Mouse (Mus musculus): ENCODE results near the gene Esp23.
"Not testable (repeated sequence)": the region's sequence is repeated elsewhere in the genome, so short reads cannot be mapped to it uniquely, and the experiment has no call there.

Gene Esp23

DNA sequence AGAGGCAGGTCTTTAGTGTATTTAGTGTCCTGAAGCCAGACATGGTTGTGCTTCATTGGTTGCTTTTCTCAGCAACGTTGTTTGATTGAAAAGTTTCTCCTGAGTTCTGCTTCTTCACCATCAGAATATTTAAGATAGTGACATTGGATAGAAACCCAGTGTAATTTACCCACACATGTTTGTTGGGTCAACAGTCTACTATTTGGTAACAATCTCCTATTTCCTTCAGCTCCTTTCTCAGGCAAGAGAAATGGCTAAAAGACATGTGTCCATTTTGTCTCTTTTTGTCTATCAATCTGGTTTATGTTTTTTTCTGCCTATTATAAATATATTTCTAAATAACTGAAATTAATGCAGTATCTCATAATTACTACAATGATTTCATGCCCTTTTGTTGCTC is at the start of gene Esp23:
Gene Esp23 (minus strand): TSS at position 101 of the 400 bp plus-strand sequence.
- no peak for DNase-seq (ENCODE audit: low read depth, low spot score)

DNA sequence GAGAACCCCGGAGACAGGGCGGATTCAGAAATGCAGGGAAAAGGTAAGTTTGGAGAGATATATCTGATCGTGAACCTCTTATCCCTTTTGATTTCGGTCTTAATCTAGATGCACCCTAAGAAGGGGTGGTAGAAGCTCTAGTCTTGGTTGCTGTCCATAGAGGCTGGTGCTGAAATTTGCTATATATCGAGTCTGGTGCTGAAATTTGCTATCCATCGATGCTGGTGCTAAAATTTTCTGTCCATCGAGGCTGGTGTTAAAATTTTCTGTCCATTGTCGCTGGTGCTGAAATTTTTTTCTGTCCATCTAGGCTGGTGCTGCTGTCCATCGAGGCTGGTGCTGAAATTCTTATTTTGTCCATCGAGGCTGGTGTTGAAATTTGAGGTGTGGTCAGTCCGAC is 30.3 kb upstream of the Esp23 start:
- DNase-seq (ENCODE audit: low read depth, low spot score): peak; percentile 74

DNA sequence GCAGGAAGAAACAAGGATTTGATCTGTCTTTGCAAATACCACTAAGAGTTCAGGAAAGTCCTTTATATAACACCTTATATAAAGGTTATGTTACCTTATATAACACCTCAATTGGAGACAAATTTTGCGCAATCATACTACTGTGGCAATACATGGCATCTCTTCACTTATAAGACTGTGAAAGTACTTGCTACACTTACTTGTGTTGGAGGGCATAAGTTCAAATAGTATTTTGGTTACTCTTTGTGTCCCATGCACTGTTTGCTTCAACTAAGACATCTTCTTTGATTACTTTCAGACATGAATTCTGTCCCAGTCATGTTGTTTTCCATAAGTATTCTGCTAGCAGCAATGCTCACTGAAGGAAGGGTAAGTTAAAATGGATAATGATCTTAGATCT is 18.2 kb upstream of the Esp23 start, which contains the start of gene Esp22:
Gene Esp22 (plus strand): TSS at position 301 of the 400 bp plus-strand sequence.
- no peak for DNase-seq (ENCODE audit: low read depth, low spot score)

DNA sequence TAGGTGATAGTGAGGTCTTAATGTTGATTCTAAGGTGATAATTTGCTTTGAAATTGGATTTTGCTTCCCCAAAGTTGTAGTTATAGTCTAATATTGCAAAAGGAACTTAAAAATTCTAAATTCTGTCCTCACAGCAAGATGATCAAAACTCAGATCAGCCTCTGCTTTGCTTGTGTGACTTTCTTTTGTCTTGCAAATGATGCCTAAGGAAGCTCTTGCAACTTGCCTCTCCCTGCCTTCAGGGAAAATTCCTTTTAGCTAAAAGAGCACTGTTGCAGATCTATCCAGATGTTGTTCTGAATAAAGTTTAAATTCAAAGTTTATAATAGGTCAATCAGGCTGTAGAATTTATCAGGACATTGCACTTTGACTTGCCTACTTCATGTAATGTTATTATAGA is 13.2 kb downstream of the Esp23 start:
- DNase-seq (ENCODE audit: low read depth, low spot score): peak; percentile 50

DNA sequence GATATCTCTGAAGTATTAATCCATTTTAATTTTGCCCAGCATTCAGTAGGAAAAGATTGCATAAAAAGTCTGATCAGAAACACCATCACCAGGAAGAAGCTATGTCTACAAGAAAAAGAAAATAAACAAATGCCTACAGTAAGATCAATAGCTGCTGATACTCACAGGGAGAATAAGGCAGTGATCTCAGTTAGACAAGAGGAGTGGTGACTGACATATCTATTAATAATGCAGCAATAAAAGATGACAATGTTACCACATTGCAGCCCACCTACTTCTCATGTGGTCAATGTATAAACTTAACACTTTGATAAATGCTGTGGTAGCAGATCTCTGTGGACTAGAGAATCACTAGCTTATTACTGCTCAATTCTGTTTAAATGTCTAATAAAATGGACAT is 33.6 kb downstream of the Esp23 start, which contains the start of gene Gm21903:
Gene Gm21903 (minus strand): TSS at position 101 of the 400 bp plus-strand sequence.
- no peak for DNase-seq (ENCODE audit: low read depth, low spot score)

DNA sequence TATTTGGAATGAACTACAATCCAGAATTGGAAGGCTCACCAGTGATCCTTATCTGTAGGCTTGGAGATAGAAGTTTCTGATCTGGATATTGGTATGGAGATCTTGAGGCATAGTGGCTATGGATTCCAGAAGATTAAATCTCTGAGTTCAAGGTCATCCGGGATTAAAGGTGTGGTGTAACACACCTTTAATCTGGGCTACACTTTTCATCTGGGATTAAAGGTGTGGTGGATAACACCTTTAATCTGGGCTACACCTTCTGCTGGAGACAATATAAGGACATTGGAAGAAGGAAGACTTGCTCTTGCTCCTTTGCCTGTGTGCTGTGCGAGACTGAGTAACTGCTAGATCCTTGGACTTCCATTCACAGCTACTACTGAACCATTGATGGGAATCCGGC is 40.4 kb downstream of the Esp23 start, which contains the start of gene Esp24:
Gene Esp24 (plus strand): TSS at position 301 of the 400 bp plus-strand sequence.
- DNase-seq (ENCODE audit: low read depth, low spot score): not testable (repeated sequence)

Data from ZHBTc4 (cell line).